Mouse (Mus musculus): Measurements from ENCODE around the gene Cxadr.

- TF ChIP-seq MAX (IDR thresholded peaks at IDR 0.05; ENCODE audit: low read depth) (no peak), POLR2A (IDR thresholded peaks at IDR 0.05; ENCODE audit: insufficient read length, low read depth) (no peak), REST (IDR thresholded peaks at IDR 0.05; ENCODE audit: insufficient read depth, insufficient read length) (no peak), E2F4 (IDR thresholded peaks at IDR 0.05; ENCODE audit: insufficient read depth) (no peak), TCF12 (IDR thresholded peaks at IDR 0.05; ENCODE audit: insufficient read depth, poor library complexity, severe bottlenecking) (no peak), USF1 (IDR thresholded peaks at IDR 0.05; ENCODE audit: low read depth) (no peak), TCF3 (IDR thresholded peaks at IDR 0.05; ENCODE audit: insufficient read length, low read depth) (no peak), POLR2AphosphoS2 (IDR thresholded peaks at IDR 0.05; ENCODE audit: insufficient read length, low read depth) (no peak), CEBPB (IDR thresholded peaks at IDR 0.05; ENCODE audit: insufficient read depth, poor library complexity, severe bottlenecking) (no peak)
Observed at GRCm38 (mm10) chr16:78361466-78361865, 60.2 kb downstream of the Cxadr start.
